ENCODE assay signal across 8 mouse cellular contexts in the genomic region with DNA sequence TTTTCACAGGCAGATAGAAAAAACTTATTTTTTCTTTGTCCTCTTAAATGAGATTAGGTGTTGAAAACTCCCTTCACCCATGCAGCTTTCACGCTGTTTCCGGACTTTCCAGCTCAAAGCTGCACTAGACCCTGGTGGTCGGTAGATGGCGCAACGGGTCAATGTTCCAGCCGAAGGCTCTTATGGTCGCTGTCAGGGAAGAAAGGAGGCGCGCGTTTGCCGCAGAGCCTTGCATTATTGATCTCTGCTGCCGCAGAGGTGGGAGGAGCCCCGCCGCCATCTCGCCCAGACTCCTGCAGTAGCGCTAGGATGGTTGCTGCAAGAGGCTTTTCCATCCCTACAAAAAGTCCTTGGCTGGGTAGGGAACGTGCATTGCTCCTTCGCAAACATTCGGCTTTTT. TPM values are rescaled to one million over a fixed set of nuclear protein-coding genes. Genes with fewer than 3 reads are reported as not detected.
DNase-seq lines count a peak whose midpoint lies in the region; ATAC-seq lines count a peak whose summit lies in the region.

No protein-coding gene starts in this region.

- peak overlapping the region; percentile 94 for H3K27ac ChIP-seq in hindbrain, embryonic 12.5 days

- peak overlapping the region; percentile 59 for H3K4me2 ChIP-seq in hindbrain, embryonic 12.5 days (replicated peaks)

- 0% methylated on average over 19 of the region's 19 CpGs for WGBS in hindbrain, embryonic 12.5 days

- peaks cover 21% of the 10 kb centered on the region for H3K4me1 ChIP-seq in hindbrain, embryonic 12.5 days

- no peaks in the 10 kb centered on the region for H3K36me3 ChIP-seq in hindbrain, embryonic 12.5 days

- H3K4me3 ChIP-seq in hindbrain, embryonic 12.5 days, result peak overlapping the region; percentile 32

- 0 out of 2 replicates have a peak, but pooled peaks cover 2% of the 10 kb centered on the region for H3K27me3 ChIP-seq in hindbrain, embryonic 12.5 days

- no peaks in the 10 kb centered on the region for H3K9me3 ChIP-seq in hindbrain, embryonic 12.5 days (replicated peaks)

- peak; percentile 95 for ATAC-seq in hindbrain, embryonic 12.5 days (ENCODE audit: low FRiP score)

- H3K9ac ChIP-seq in hindbrain, embryonic 12.5 days, result peak overlapping the region; percentile 39; the same call in 1 of the 2 replicates

- peak; percentile 96 for DNase-seq in NIH3T3 (ENCODE audit: low read depth)
- DNase-seq in cerebellum, postnatal 10 days, result peak; percentile 96
- peak; percentile 84 to 91 for DNase-seq in frontal cortex, postnatal 10 days (ENCODE audit: low spot score in 2 of 2)
- peak; percentile 91 to 95 for DNase-seq in layer of hippocampus, postnatal 14 days (ENCODE audit: low spot score in 2 of 2)
- DNase-seq in lung, postnatal 14 days, result peak; percentile 94
- peak; percentile 71 for DNase-seq in retina, adult 2 months (ENCODE audit: low read depth, low spot score)
- DNase-seq in thymus, postnatal 36 days, result peak; percentile 94

RNA-seq across cellular contexts. Expression of gene Ccn6, which starts 7.5 kb away (rescaled TPM):
- 0.31 and 1.3 TPM in 2 replicates for polyA plus RNA-seq in hindbrain, embryonic 12.5 days (2016; fragmentation: Nextera tagmentation; extraction: Ambion mirVana)
- under 1 TPM; 0.45 to 0.53 TPM for total RNA-seq in layer of hippocampus, postnatal 14 days (2021)

RNA-seq across cellular contexts. Expression of gene Tube1, which starts 37.4 kb away (rescaled TPM):
- polyA plus RNA-seq in hindbrain, embryonic 12.5 days (2016; fragmentation: Nextera tagmentation; extraction: Ambion mirVana), result 14.4 and 18.5 TPM in 2 replicates
- 1 to 10 TPM; 3.8 to 4.7 TPM for total RNA-seq in layer of hippocampus, postnatal 14 days (2021)

RNA-seq across cellular contexts. Expression of gene Fam229b, which starts 37.4 kb away (rescaled TPM):
- polyA plus RNA-seq in hindbrain, embryonic 12.5 days (2016; fragmentation: Nextera tagmentation; extraction: Ambion mirVana), result 18.4 and 20.8 TPM in 2 replicates
- total RNA-seq in layer of hippocampus, postnatal 14 days (2021), result 10 to 100 TPM; 15.1 to 17.6 TPM

Comparison
In these comparisons a context has a peak if more than half of its experiments do, and no peak if none do; other contexts are left out.
1. Peak in every context shown above with its lines: DNase-seq, ATAC-seq, H3K4me3 ChIP-seq and H3K27ac ChIP-seq.